Mouse (Mus musculus): ENCODE results near the gene Selenof. TPM values are rescaled to one million over a fixed set of nuclear protein-coding genes. Genes with fewer than 3 reads are reported as not detected.

Gene Selenof
- total and polyA plus RNA-seq, 3 experiments, result 154 to 369 (median 353) TPM

GRCm38 (mm10) chr3:144642141-144642540 lies 72.0 kb downstream of the Selenof start:
- DNase-seq, result no peak

- DNase-seq, result peak; percentile 70
These were observed 73.3 kb downstream of the Selenof start for GRCm38 (mm10) chr3:144643301-144643871.

DNA sequence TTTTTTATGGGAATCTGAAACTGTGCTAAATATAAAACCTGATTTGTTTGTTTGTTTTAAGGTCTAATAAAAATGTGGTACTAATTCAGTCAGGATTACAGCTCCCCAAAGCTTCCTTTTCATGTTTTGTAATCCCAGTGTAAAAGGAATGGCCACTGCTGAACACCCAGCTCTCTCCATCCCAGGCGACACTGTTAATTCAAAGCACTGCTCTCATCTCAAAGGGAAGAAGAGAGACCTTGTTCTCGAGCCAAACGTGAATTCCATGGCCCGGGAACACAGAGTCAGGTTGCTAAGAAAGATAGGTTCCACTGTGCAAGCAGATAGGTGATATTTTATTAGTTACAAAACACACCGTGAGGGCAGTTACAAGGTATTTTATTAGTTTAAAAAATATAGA lies 74.1 kb downstream of the Selenof start:
- DNase-seq, result no peak

Other genes starting within 250 kb of the Selenof start
- gene Hs2st1, start 123 bp upstream of the Selenof start, total RNA-seq (2021), result 10 to 100 TPM; 18.9 to 20.1 TPM
- gene Hs2st1, start 123 bp upstream of the Selenof start, polyA plus RNA-seq (2012; rRNA removed), result 2.7 and 2.8 TPM in 2 replicates
- 100 to 1,000 TPM; 168 to 210 TPM for gene Sh3glb1, start 150.0 kb downstream of the Selenof start, total RNA-seq (2021)
- gene Sh3glb1, start 150.0 kb downstream of the Selenof start, polyA plus RNA-seq (2012; rRNA removed), result 14.2 and 16.3 TPM in 2 replicates
- 1 to 10 TPM; 1.6 to 5.2 TPM for gene Clca3a1, start 190.7 kb downstream of the Selenof start, total RNA-seq (2021)
- gene Clca3a1, start 190.7 kb downstream of the Selenof start, polyA plus RNA-seq (2012; rRNA removed), result 0.65 and 1.1 TPM in 2 replicates
- gene Clca3a2, start 249.2 kb downstream of the Selenof start, total RNA-seq (2021), result not detected
- gene Clca3a2, start 249.2 kb downstream of the Selenof start, polyA plus RNA-seq (2012; rRNA removed), result 0.03 TPM in 1 of 2 replicates, not detected in the other